Mouse (Mus musculus): ENCODE data around the gene Col4a6. TPM values are rescaled to one million over a fixed set of nuclear protein-coding genes. Genes with fewer than 3 reads are reported as not detected.

Gene Col4a6
- polyA plus RNA-seq, 1 experiment from 2014 or later, result 2.1 TPM

GRCm38 (mm10) chrX:141370276-141370675, 103.6 kb downstream of the Col4a6 start:
- DNase-seq (ENCODE audit: low spot score), result no peak
- H3K9me3 ChIP-seq (replicated peaks), result no peaks in the 10 kb centered on the region
- WGBS, result 88% methylated on average over 1 of the region's 1 CpGs
- peaks cover 88% of the 10 kb centered on the region for H3K27me3 ChIP-seq (ENCODE audit: low read depth, poor library complexity, severe bottlenecking)
- H3K27ac ChIP-seq (replicated peaks), result no peak overlapping the region
- H3K36me3 ChIP-seq, result no peaks in the 10 kb centered on the region
- H3K4me1 ChIP-seq, result no peaks in the 10 kb centered on the region
- H3K4me3 ChIP-seq, result no peak overlapping the region

GRCm38 (mm10) chrX:141363331-141363730, 110.5 kb downstream of the Col4a6 start:
- DNase-seq (ENCODE audit: low spot score), result no peak
- no peaks in the 10 kb centered on the region for H3K9me3 ChIP-seq (replicated peaks)
- no peaks in the 10 kb centered on the region for H3K36me3 ChIP-seq
- H3K27me3 ChIP-seq (ENCODE audit: low read depth, poor library complexity, severe bottlenecking), result peaks cover 90% of the 10 kb centered on the region
- H3K4me1 ChIP-seq, result no peaks in the 10 kb centered on the region
- no peak overlapping the region for H3K4me3 ChIP-seq
- H3K27ac ChIP-seq (replicated peaks), result no peak overlapping the region

DNA sequence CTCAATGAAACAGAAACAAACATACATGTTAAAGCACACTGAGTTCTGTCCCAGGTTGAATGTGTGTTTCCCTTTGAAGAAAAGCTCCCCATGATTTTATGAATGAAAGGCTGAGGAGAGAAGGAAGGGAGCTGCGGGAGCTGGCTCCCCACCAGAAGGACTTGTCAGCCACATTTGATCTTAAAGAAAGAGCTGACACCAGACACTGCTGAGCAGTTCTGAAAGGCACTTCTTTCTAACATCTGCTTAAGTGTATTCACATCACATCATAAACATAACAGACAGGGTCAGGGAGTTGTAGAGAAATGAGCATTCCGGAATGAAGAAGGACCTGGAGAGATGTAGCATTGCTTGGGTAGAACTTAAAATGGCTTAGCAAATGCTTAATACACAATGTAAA, 132.5 kb downstream of the Col4a6 start:
- Histone ChIP-seq H3K27ac (replicated peaks) (no peak overlapping the region), H3K27me3 (ENCODE audit: low read depth, poor library complexity, severe bottlenecking) (peaks cover 58% of the 10 kb centered on the region), H3K9me3 (replicated peaks) (0 out of 2 replicates have a peak, but pooled peaks cover 5% of the 10 kb centered on the region), H3K36me3 (no peaks in the 10 kb centered on the region), H3K4me1 (no peaks in the 10 kb centered on the region), H3K4me3 (no peak overlapping the region)
- no peak for DNase-seq (ENCODE audit: low spot score)
- WGBS, result 78% methylated on average over 2 of the region's 2 CpGs

DNA sequence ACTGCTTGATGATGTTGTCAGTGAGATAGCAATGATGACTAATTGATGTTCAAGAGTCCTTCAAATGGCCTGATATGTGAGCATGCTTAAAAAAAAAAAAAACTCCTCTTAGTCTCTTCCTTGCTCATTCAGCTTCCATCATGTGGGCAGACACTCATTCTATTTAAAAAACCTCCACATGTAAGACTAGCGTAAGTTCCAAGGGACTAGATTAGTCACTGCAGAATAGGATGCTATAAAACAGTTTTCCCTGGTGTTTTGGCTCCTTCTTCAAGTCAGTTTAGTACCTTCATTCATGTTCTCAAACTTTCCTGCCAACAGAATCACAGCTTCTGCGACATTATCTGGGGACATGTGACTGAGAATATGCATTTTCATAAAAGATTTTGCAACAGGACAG, 145.8 kb downstream of the Col4a6 start:
- H3K4me3 ChIP-seq, result no peak overlapping the region

GRCm38 (mm10) chrX:141324201-141324600, 149.7 kb downstream of the Col4a6 start:
- DNase-seq (ENCODE audit: low spot score), result peak; percentile 12
- no peak overlapping the region for H3K4me3 ChIP-seq
- WGBS, result 53% methylated on average over 3 of the region's 3 CpGs
- H3K27me3 ChIP-seq (ENCODE audit: low read depth, poor library complexity, severe bottlenecking), result peaks cover 97% of the 10 kb centered on the region
- no peaks in the 10 kb centered on the region for H3K9me3 ChIP-seq (replicated peaks)
- H3K36me3 ChIP-seq, result no peaks in the 10 kb centered on the region
- no peaks in the 10 kb centered on the region for H3K4me1 ChIP-seq
- H3K27ac ChIP-seq (replicated peaks), result no peak overlapping the region

More for the DNA sequence above, 145.8 kb downstream of the Col4a6 start:
- no peaks in the 10 kb centered on the region for H3K9me3 ChIP-seq (replicated peaks)
- no peaks in the 10 kb centered on the region for H3K36me3 ChIP-seq
- no peaks in the 10 kb centered on the region for H3K4me1 ChIP-seq
- no peak overlapping the region for H3K27ac ChIP-seq (replicated peaks)
- DNase-seq (ENCODE audit: low spot score), result no peak
- WGBS, result 81% methylated on average over 2 of the region's 2 CpGs
- H3K27me3 ChIP-seq (ENCODE audit: low read depth, poor library complexity, severe bottlenecking), result peaks cover 89% of the 10 kb centered on the region

DNA sequence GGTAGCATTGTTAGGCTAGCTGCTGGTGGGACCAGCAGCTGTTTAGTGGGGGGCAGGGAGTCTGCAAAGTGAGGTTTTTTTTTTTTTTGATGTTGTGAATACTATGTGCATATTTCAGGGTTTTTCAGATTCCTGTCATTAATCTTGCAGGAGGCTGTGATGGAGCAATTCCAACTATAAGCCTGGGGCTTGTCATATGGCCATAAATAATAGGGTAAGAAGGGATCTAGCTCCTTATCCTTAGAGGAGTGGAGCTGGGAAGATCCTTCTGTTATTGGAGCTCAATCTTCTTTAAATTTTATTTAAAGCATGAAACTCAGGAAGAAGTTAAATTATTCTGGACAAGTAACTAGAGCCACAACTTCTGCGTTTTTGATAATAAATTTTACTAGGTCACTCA, 157.7 kb downstream of the Col4a6 start:
- peaks cover 90% of the 10 kb centered on the region for H3K27me3 ChIP-seq (ENCODE audit: low read depth, poor library complexity, severe bottlenecking)
- no peaks in the 10 kb centered on the region for H3K4me1 ChIP-seq
- no peak for DNase-seq (ENCODE audit: low spot score)
- H3K9me3 ChIP-seq (replicated peaks), result no peaks in the 10 kb centered on the region
- no peak overlapping the region for H3K27ac ChIP-seq (replicated peaks)
- H3K36me3 ChIP-seq, result no peaks in the 10 kb centered on the region
- no peak overlapping the region for H3K4me3 ChIP-seq
- WGBS, result 93% methylated on average over 1 of the region's 1 CpGs

GRCm38 (mm10) chrX:141315795-141316194, 158.1 kb downstream of the Col4a6 start:
- no peak overlapping the region for H3K27ac ChIP-seq (replicated peaks)
- 70% methylated on average over 3 of the region's 3 CpGs for WGBS
- H3K9me3 ChIP-seq (replicated peaks), result no peaks in the 10 kb centered on the region
- H3K4me3 ChIP-seq, result no peak overlapping the region
- no peaks in the 10 kb centered on the region for H3K4me1 ChIP-seq
- DNase-seq (ENCODE audit: low spot score), result no peak
- peaks cover 90% of the 10 kb centered on the region for H3K27me3 ChIP-seq (ENCODE audit: low read depth, poor library complexity, severe bottlenecking)
- H3K36me3 ChIP-seq, result no peaks in the 10 kb centered on the region

DNA sequence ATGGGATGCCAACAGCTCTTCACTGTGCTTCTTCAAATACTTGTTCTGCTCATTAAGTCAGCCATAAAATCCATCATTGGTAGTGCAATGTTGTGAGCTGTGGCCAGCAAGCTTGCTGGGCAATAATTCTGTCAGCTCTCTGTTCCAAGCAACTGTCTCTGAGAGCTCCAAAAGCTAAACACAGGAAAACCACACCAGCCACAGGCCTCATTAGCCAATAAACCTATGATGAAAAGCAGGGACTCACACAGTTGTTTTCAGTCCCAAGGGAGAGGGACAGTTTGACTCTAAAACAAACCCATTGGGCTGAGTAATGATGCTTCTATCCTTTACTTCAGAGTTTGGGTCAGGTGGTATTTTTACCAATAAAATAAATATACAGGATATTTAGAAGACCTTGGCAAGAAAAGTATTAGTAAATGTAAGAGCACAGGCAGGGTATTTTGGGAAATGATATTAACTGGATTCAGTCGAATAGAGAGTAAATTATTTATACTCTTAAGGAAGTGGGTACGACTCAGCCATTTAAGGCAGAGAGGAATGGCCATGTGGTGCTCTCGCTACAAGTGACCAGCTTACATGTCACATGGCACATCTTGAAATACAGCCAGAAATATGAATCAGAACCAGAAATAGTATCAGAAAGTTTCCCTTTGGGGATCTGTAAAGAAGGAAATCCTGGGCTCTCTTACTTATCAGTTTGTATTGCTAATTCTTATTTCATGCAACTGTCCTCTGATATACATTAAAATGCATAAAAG, 181.0 kb downstream of the Col4a6 start:
- H3K27me3 ChIP-seq (ENCODE audit: low read depth, poor library complexity, severe bottlenecking), result peaks cover 94% of the 10 kb centered on the region
- H3K4me3 ChIP-seq, result no peak overlapping the region
- no peak for DNase-seq (ENCODE audit: low spot score)
- no peaks in the 10 kb centered on the region for H3K9me3 ChIP-seq (replicated peaks)
- H3K36me3 ChIP-seq, result no peaks in the 10 kb centered on the region
- WGBS, result 85% methylated on average over 3 of the region's 3 CpGs
- no peaks in the 10 kb centered on the region for H3K4me1 ChIP-seq
- no peak overlapping the region for H3K27ac ChIP-seq (replicated peaks)

GRCm38 (mm10) chrX:141276397-141276796, 197.5 kb downstream of the Col4a6 start:
- 89% methylated on average over 2 of the region's 2 CpGs for WGBS
- H3K4me1 ChIP-seq, result no peaks in the 10 kb centered on the region
- no peak overlapping the region for H3K4me3 ChIP-seq
- H3K27me3 ChIP-seq (ENCODE audit: low read depth, poor library complexity, severe bottlenecking), result peaks cover 93% of the 10 kb centered on the region
- no peaks in the 10 kb centered on the region for H3K9me3 ChIP-seq (replicated peaks)
- H3K27ac ChIP-seq (replicated peaks), result no peak overlapping the region
- H3K36me3 ChIP-seq, result no peaks in the 10 kb centered on the region
- DNase-seq (ENCODE audit: low spot score), result no peak

GRCm38 (mm10) chrX:141265986-141266385, 207.9 kb downstream of the Col4a6 start:
- Histone ChIP-seq H3K27me3 (ENCODE audit: low read depth, poor library complexity, severe bottlenecking) (peaks cover 97% of the 10 kb centered on the region), H3K4me1 (peaks cover 2% of the 10 kb centered on the region; the same call in 1 of the 2 replicates), H3K9me3 (replicated peaks) (no peaks in the 10 kb centered on the region), H3K36me3 (no peaks in the 10 kb centered on the region), H3K4me3 (no peak overlapping the region), H3K27ac (replicated peaks) (no peak overlapping the region)
- 26% methylated on average over 1 of the region's 1 CpGs for WGBS
- DNase-seq (ENCODE audit: low spot score), result peak; percentile 28

DNA sequence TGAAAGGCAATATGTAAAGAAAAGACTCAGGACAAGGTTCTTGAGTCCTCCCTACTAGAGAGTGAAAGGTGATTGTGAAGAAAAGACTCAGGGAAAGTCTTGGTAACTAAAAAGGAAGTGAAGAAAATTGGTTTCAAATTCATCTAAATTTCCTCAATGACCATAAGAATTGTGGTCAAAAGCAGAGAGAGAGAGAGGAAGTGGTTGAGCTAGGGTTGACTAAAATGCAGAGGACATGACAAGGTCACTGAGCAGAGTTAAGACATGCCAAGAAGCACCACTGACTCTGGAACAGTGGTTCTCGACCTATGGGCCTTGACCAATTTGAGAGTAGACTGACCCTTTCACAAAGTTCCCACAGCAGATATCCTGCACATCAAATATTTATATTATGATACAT, 224.2 kb downstream of the Col4a6 start:
- no peak overlapping the region for H3K27ac ChIP-seq (replicated peaks)
- H3K27me3 ChIP-seq (ENCODE audit: low read depth, poor library complexity, severe bottlenecking), result peaks cover 47% of the 10 kb centered on the region
- H3K4me3 ChIP-seq, result no peak overlapping the region
- no peaks in the 10 kb centered on the region for H3K9me3 ChIP-seq (replicated peaks)
- DNase-seq (ENCODE audit: low spot score), result no peak
- H3K4me1 ChIP-seq, result no peaks in the 10 kb centered on the region
- no peaks in the 10 kb centered on the region for H3K36me3 ChIP-seq
- 88% methylated on average over 1 of the region's 1 CpGs for WGBS

DNA sequence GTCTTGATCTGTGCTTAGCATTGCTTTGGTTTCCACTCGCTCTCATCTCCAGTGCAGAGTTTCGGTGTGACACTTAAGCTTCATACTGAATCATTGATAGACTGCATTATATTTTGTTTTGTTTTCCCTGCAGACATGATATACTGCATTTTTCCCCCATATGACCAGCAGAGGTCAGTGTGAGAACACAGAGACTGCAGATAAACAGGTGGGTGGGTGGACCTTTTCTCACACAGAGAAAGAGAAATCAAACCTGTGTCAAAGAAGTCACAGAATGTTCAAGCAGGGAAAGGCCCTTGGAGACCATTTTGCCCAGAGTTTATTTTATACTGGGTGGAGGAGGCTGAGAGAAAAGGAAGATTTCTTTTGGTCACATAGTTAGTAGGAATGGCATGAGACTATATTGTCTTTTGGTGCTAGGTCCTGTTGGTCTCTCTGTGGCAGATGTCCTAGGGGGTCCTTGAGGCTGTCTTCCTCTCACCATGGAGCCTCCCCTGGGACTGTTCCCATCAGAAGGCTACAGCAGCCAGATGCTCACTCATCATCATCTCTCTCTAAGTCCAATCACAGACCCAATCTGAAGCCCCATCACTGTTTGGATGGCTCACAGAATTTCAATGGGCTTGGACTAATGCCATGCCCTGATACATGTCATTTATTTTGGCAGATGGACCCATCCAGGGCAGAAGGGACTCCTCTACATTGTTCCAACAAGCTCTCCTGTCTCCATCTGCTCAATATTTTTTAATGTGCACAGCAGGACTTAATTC, 237.1 kb downstream of the Col4a6 start:
- Histone ChIP-seq H3K4me1 (no peaks in the 10 kb centered on the region), H3K36me3 (no peaks in the 10 kb centered on the region), H3K27ac (replicated peaks) (no peak overlapping the region), H3K9me3 (replicated peaks) (no peaks in the 10 kb centered on the region), H3K27me3 (ENCODE audit: low read depth, poor library complexity, severe bottlenecking) (peaks cover 96% of the 10 kb centered on the region), H3K4me3 (no peak overlapping the region)
- 72% methylated on average over 2 of the region's 2 CpGs for WGBS
- DNase-seq (ENCODE audit: low spot score), result peak; percentile 12

DNA sequence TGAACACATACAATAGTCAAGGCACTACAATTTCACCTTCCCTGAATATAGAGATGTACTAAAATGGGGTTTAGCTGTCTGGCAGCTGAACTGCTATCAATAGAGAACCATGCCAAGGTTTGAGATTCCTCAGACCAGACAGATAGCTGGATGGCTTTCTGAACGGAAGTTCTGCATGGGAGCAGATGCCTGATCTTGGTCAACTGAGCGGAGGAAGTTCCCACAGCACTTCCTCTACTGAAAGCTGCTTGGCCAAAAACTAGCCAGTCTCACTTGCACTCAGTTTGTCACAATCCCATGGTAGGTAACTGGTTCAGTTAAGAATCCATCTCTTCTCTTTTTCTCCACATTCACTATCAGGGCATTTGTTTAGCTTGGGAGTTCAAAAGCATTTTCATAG, 245.7 kb downstream of the Col4a6 start:
- Histone ChIP-seq H3K27me3 (ENCODE audit: low read depth, poor library complexity, severe bottlenecking) (peaks cover 100% of the 10 kb centered on the region), H3K4me3 (no peak overlapping the region)
- 95% methylated on average over 2 of the region's 2 CpGs for whole genome bisulfite sequencing

More for the DNA sequence above, 245.7 kb downstream of the Col4a6 start:
- Histone ChIP-seq H3K4me1 (no peaks in the 10 kb centered on the region), H3K27ac (replicated peaks) (no peak overlapping the region), H3K36me3 (no peaks in the 10 kb centered on the region), H3K9me3 (replicated peaks) (no peaks in the 10 kb centered on the region)
- DNase-seq (ENCODE audit: low spot score), result no peak
